Mouse (Mus musculus): ENCODE data around the gene Eef1akmt2.

- TF ChIP-seq CTCF (IDR thresholded peaks at IDR 0.05; ENCODE audit: insufficient read depth, low read length), result no peak
- TF ChIP-seq POLR2A (IDR thresholded peaks at IDR 0.05; ENCODE audit: borderline replicate concordance, extremely low read depth, low read depth, low read length), result no peak
Observed at GRCm38 (mm10) chr7:132866316-132866715, 13.8 kb upstream of the Eef1akmt2 start.
